Mouse (Mus musculus) hindbrain, embryonic 11.5 days (tissue): Measurements from ENCODE around the gene Gm20605. TPM values are rescaled to one million over a fixed set of nuclear protein-coding genes. Genes with fewer than 3 reads are reported as not detected.

Experiments
- ATAC-seq: fragments of 200-750 bp; cut with Nextera tagmentation; 2 replicates; pipeline ENCODE4 v1.8.0; 2017; ENCODE audit warnings: mild to moderate bottlenecking, moderate TSS enrichment, moderate library complexity; ENCODE audit not compliant: low FRiP score
- DNase-seq: peaks from one replicate; pipeline ENCODE4 v3.0.0-alpha.2; 2015; ENCODE audit warnings: low spot score
- H3K27ac ChIP-seq: fragments of 300-500 bp; sonication (generic); 2 replicates; pipeline ENCODE4 v1.5.1; 2014; ENCODE audit warnings: mild to moderate bottlenecking, low read depth, low read length
- H3K27me3 ChIP-seq: fragments of 300-500 bp; sonication (generic); 2 replicates; pipeline ENCODE4 v1.6.1; 2014; ENCODE audit warnings: mild to moderate bottlenecking, low read length, moderate library complexity, mixed read lengths; ENCODE audit not compliant: control insufficient read depth, insufficient read depth
- H3K36me3 ChIP-seq: fragments of 300-500 bp; sonication (generic); 2 replicates; pipeline ENCODE4 v1.6.1; 2014; ENCODE audit warnings: mild to moderate bottlenecking, low read length, moderate library complexity, mixed read lengths; ENCODE audit not compliant: control insufficient read depth, insufficient read depth
- H3K4me1 ChIP-seq: fragments of 300-500 bp; sonication (generic); replicated peaks from 2 replicates; pipeline ENCODE4 v1.6.1; 2014; ENCODE audit warnings: low read length, mixed read lengths; ENCODE audit not compliant: control insufficient read depth, insufficient read depth
- H3K4me2 ChIP-seq: fragments of 300-500 bp; sonication (generic); replicated peaks from 2 replicates; pipeline ENCODE4 v1.6.1; 2014; ENCODE audit warnings: mild to moderate bottlenecking, low read depth, low read length
- H3K4me3 ChIP-seq: fragments of 300-500 bp; sonication (generic); 2 replicates; pipeline ENCODE4 v1.5.1; 2014; ENCODE audit warnings: low read depth, low read length
- H3K9ac ChIP-seq: fragments of 300-500 bp; sonication (generic); 2 replicates; pipeline ENCODE4 v1.6.1; 2014; ENCODE audit warnings: low read depth, low read length
- H3K9me3 ChIP-seq: fragments of 300-500 bp; sonication (generic); 2 replicates; pipeline ENCODE4 v1.6.1; 2016; ENCODE audit warnings: low read length; ENCODE audit not compliant: control insufficient read depth
- WGBS: fragments of 180-500 bp; shearing (Covaris S2); extraction: QIAGEN DNeasy Blood & Tissue Kit; methylation state at CpG from one replicate; pipeline ENCODE4 v1.1.7; 2014; 5-methylcytosine and 5-hydroxymethylcytosine counted together
- polyA plus RNA-seq: library from polyadenylated mRNA; unstranded; fragments of >200 nt; fragmentation: Nextera tagmentation; extraction: Ambion mirVana; gene quantifications from 2 replicates; pipeline ENCODE4 v1.2.1, GENCODE M21; 2014

Gm20605 gene
- polyA plus RNA-seq, 1 experiment from 2014 or later: 5.0 TPM

DNA sequence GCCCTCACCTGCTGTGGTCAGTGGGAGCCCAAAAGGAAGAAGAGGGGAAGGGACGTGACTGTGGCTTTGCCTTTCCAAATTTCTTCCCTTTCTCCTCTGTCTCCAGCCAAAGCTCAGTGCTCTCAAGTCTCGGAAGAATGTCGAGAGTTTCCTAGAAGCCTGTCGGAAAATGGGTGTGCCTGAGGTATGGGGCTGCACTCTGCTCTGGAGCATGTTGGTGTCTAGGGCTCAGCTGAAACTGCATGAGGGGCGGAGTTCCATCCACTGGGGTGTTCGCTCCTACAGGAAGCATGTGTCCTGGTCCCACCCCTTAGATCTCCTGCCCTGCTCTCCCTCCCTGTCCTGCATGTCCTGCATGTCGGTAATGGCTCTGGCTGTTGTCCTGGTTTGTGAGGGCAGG lies 10.5 kb downstream of the Gm20605 start:
- Histone ChIP-seq H3K27me3 (peaks cover 10% of the 10 kb centered on the region), H3K9me3 (no peaks in the 10 kb centered on the region), H3K4me1 (no peaks in the 10 kb centered on the region), H3K36me3 (peaks cover 21% of the 10 kb centered on the region), H3K27ac (no peak overlapping the region), H3K4me3 (no peak overlapping the region), H3K9ac (no peak overlapping the region), H3K4me2 (no peak overlapping the region)
- DNase-seq (no peak), ATAC-seq (no peak)
- 85% methylated on average over 7 of the region's 7 CpGs for WGBS

DNA sequence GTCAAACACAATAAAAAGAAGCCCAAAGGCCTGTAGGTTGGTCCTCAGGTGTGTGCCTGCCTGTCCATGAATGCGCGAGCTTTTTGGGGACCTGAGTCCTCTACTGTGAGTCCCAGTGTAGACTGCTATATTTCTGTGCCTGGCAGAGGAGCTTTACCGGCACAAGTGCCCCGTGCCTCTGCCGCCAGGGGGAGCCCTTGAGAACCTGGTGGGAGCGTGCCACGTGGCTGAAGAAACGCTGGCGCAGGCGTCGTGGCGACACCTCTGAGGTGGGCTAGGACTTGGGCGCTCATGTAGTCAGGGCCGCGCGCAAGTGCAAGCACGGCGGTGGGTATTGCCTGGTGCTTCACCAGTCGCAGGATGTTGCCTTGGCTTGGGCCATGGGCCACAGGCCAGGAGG lies 12.1 kb downstream of the Gm20605 start, which contains the start of gene Sap25:
Sap25 (plus strand) TSS at position 281 of the 400 bp plus-strand sequence.
- no peak within 1 kb of the TSS for H3K4me3 ChIP-seq
- H3K9me3 ChIP-seq: no peaks in the 10 kb centered on the region
- no peak for DNase-seq
- H3K36me3 ChIP-seq: peaks cover 19% of the 10 kb centered on the region
- WGBS: 89% methylated on average over 19 of the region's 19 CpGs
- no peak within 1 kb of the TSS for H3K27ac ChIP-seq
- no peak within 1 kb of the TSS for H3K9ac ChIP-seq
- H3K4me2 ChIP-seq: no peak within 1 kb of the TSS
- no peak for ATAC-seq
- H3K27me3 ChIP-seq: peaks cover 26% of the 10 kb centered on the region
- H3K4me1 ChIP-seq: no peaks in the 10 kb centered on the region

DNA sequence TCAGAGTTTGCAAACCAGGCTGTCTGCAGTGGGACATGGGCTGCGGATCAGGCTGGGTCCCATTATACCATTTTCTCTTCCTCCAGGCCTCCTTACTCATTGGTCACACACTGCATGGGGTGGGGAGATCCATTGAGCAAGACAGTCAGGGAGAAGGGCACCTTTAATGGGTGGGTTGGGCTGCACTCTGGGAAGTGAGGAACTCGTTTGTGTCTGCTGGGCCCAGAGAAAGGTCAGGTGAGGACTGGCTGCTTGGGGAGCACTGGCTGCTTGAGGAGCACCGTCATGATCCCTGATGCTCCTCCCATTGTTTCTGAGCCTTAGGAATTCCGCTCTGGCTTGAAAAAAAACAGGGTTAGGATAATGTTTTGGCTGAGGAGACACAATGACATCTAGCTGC lies 13.9 kb downstream of the Gm20605 start:
- peaks cover 17% of the 10 kb centered on the region for H3K36me3 ChIP-seq
- H3K9ac ChIP-seq: no peak overlapping the region
- DNase-seq: no peak
- H3K9me3 ChIP-seq: no peaks in the 10 kb centered on the region
- no peak overlapping the region for H3K4me3 ChIP-seq
- no peaks in the 10 kb centered on the region for H3K4me1 ChIP-seq
- no peak for ATAC-seq
- peaks cover 28% of the 10 kb centered on the region for H3K27me3 ChIP-seq
- WGBS: 62% methylated on average over 4 of the region's 4 CpGs
- H3K27ac ChIP-seq: no peak overlapping the region
- no peak overlapping the region for H3K4me2 ChIP-seq

DNA sequence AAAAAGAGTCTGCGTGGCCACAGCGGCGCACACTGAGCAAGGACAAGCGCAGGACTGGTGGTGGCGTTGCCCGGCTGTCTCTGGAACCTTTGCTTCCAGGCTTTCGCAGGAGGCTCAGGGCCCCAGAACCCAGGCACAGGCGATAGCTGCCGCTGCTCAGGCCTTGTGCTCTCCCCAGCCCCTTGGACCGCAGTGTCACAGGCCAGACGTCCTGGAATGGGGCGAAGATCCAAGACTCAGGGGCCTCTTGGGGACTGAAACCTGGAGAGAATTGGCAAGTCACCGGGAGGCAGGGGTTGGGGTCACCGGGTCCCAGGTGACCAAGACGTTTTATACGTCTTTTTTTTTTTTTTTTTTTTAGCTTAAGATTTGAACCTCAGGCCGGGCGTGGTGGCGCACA lies 15.5 kb downstream of the Gm20605 start:
- ATAC-seq (no peak), DNase-seq (no peak)
- H3K4me1 ChIP-seq: no peaks in the 10 kb centered on the region
- H3K36me3 ChIP-seq: peaks cover 12% of the 10 kb centered on the region
- no peaks in the 10 kb centered on the region for H3K9me3 ChIP-seq
- no peak overlapping the region for H3K4me3 ChIP-seq
- 54% methylated on average over 19 of the region's 19 CpGs for whole genome bisulfite sequencing
- peaks cover 28% of the 10 kb centered on the region for H3K27me3 ChIP-seq
- no peak overlapping the region for H3K4me2 ChIP-seq
- no peak overlapping the region for H3K9ac ChIP-seq
- H3K27ac ChIP-seq: no peak overlapping the region

DNA sequence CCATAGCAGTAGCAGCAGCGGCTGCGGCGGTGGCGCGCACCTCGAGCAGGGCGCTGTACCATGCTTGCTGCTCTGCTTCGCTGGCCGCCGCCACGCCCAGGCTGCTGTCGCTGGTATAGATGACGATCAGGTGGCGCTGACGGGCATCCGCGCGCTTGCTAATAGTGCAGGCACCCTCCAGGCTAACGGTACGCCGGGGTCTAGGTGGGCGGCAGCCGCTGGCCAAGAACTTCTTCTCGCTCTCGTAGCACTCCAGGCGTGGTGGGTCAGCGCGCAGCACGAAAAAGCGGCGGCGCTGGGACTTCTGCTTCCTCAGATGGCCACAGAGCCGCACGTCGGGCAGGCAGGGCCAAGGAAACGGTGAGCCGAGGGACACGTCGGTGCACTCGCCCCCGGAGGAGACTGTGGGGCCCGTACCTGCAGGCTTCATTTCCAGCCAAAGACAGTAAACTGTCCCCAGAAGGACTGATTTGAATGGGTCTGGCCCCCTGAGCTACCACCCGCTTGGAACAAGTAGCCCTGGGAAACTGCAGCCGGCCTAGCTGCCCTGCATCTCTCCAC lies 16.2 kb downstream of the Gm20605 start:
- Histone ChIP-seq H3K4me3 (peak overlapping the region; percentile 19), H3K4me2 (peak overlapping the region; percentile 24), H3K9me3 (no peaks in the 10 kb centered on the region), H3K4me1 (no peaks in the 10 kb centered on the region; the same call in 1 of the 2 replicates), H3K9ac (no peak overlapping the region), H3K27me3 (peaks cover 28% of the 10 kb centered on the region), H3K36me3 (peaks cover 6% of the 10 kb centered on the region), H3K27ac (no peak overlapping the region)
- peak; percentile 46 for DNase-seq
- 4% methylated on average over 44 of the region's 44 CpGs for WGBS
- ATAC-seq: no peak

DNA sequence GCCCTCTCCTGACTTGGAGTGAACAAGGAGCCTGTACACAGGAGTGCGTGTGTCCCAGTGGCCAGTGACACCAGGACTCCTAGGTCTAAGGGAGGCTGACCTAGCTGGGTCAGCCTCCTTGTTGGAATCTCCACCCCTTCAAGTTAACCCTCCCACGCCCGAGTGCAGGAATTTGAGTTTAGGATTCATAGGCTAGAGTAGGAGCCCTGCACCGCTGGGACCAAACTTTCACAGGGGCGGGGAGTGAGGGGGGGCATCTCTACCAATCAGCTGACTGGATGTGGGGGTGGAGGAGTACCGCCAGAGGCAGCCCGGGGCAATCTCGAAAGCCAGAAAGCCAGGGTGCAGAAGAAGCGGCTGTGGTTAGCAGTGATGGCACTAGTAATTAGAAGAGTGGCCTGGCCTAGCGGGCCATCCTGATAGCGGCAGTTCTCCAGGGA lies 16.7 kb downstream of the Gm20605 start, which contains the start of gene Irs3:
Irs3 (minus strand) TSS at position 63 of the 440 bp plus-strand sequence.
- peaks cover 4% of the 10 kb centered on the region; the same call in 1 of the 2 replicates for H3K36me3 ChIP-seq
- WGBS: 13% methylated on average over 11 of the region's 11 CpGs
- ATAC-seq: no peak
- H3K9me3 ChIP-seq: no peaks in the 10 kb centered on the region
- peaks cover 28% of the 10 kb centered on the region for H3K27me3 ChIP-seq
- peak within 1 kb of the TSS; percentile 19 for H3K4me3 ChIP-seq
- H3K9ac ChIP-seq: no peak within 1 kb of the TSS
- H3K27ac ChIP-seq: no peak within 1 kb of the TSS
- H3K4me1 ChIP-seq: no peaks in the 10 kb centered on the region; the same call in 1 of the 2 replicates
- H3K4me2 ChIP-seq: peak within 1 kb of the TSS; percentile 24
- DNase-seq: no peak

DNA sequence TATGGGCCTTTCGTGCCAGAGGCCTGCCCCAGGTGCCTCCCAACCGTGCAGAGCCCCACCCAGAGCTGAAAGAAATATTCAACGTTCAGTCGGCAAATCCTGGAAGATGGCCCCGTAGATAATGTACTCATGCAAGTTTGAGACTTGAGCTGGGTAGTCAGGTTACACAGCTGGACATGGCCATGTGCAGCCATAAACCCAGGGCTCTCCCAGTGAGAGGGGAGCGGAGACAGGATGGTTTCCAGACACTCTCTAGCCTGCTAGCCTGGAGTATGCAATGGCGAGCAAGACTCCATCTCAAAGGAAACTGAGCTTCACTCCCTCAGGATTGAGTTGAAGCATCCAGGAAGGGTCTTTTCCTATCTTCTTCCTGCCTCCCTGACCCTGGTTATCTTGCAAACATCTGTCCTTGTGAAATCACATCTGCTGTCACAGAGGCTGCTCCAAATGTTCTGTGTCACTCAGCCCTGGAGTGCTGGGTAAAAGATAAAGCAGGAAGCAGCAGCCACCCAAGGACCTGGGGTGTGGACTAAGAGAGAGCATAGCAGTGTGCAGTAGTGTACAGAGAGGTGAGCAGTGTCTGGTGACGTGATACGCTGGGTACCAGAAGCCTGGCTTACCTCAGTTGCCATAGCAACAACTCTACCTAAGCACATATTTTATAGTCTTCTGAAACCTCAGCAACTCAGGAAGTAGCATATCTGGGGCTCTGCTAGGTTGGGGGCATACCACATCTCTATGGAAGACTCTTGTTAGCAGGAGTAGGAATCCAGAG lies 19.0 kb downstream of the Gm20605 start:
- H3K4me3 ChIP-seq: no peak overlapping the region
- no peak overlapping the region for H3K9ac ChIP-seq
- no peaks in the 10 kb centered on the region for H3K9me3 ChIP-seq
- 76% methylated on average over 9 of the region's 9 CpGs for WGBS
- H3K36me3 ChIP-seq: no peaks in the 10 kb centered on the region
- H3K27ac ChIP-seq: no peak overlapping the region
- H3K4me2 ChIP-seq: no peak overlapping the region
- DNase-seq: no peak
- H3K27me3 ChIP-seq: peaks cover 28% of the 10 kb centered on the region
- H3K4me1 ChIP-seq: no peaks in the 10 kb centered on the region; the same call in 1 of the 2 replicates
- no peak for ATAC-seq

DNA sequence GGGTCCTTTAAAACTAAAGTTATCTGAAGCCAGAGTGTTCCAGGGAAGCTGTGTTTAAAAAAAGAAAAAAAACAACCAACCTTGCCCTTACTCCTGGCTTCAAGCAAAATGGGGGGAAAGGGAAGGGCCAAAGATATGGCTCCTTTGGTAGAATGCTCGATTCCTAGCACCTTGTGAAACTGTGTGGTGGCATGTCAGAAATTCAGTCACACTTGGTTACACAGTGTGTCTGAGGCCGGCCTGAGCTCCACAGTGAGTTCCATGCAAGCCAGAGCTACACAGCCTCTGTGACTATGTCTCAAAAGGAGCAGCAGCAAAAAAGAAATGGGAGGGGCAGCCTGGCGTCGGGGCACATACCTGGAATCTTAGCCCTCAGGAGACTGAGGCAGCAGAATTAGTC lies 20.3 kb downstream of the Gm20605 start:
- no peak for DNase-seq
- no peak for ATAC-seq
- no peak overlapping the region for H3K27ac ChIP-seq
- H3K27me3 ChIP-seq: peaks cover 20% of the 10 kb centered on the region
- H3K4me2 ChIP-seq: no peak overlapping the region
- H3K9ac ChIP-seq: no peak overlapping the region
- H3K4me1 ChIP-seq: no peaks in the 10 kb centered on the region; the same call in 1 of the 2 replicates
- no peaks in the 10 kb centered on the region for H3K9me3 ChIP-seq
- H3K36me3 ChIP-seq: no peaks in the 10 kb centered on the region
- 31% methylated on average over 4 of the region's 4 CpGs for WGBS
- no peak overlapping the region for H3K4me3 ChIP-seq
